Mouse (Mus musculus): ENCODE results near the gene Ost4.

Gene Ost4

GRCm38 (mm10) chr5:30923119-30923518, 15.5 kb upstream of the Ost4 start:
- no peak for DNase-seq (ENCODE audit: low read depth)

- no peak for DNase-seq (ENCODE audit: low read depth)
Measured at GRCm38 (mm10) chr5:30922581-30923041, 15.0 kb upstream of the Ost4 start.

- peak; percentile 97 for DNase-seq (ENCODE audit: low read depth)
Measured at GRCm38 (mm10) chr5:30921256-30922033, 13.9 kb upstream of the Ost4 start, which contains the start of gene Khk. Gene Khk (plus strand): TSS chr5:30921431.

GRCm38 (mm10) chr5:30920621-30921020, 13.0 kb upstream of the Ost4 start:
- no peak for DNase-seq (ENCODE audit: low read depth)

GRCm38 (mm10) chr5:30919831-30920614, 12.4 kb upstream of the Ost4 start:
- no peak for DNase-seq (ENCODE audit: low read depth)

GRCm38 (mm10) chr5:30918691-30919090, 11.1 kb upstream of the Ost4 start:
- DNase-seq (ENCODE audit: low read depth): no peak

- DNase-seq (ENCODE audit: low read depth): no peak
Measured at GRCm38 (mm10) chr5:30917891-30918670, 10.5 kb upstream of the Ost4 start.

- no peak for DNase-seq (ENCODE audit: low read depth)
Measured at GRCm38 (mm10) chr5:30917348-30917747, 9.8 kb upstream of the Ost4 start.

GRCm38 (mm10) chr5:30916841-30917240, 9.3 kb upstream of the Ost4 start:
- DNase-seq (ENCODE audit: low read depth): no peak

- DNase-seq (ENCODE audit: low read depth): peak; percentile 77
Measured at GRCm38 (mm10) chr5:30915974-30916433, 8.4 kb upstream of the Ost4 start.

- DNase-seq (ENCODE audit: low read depth): no peak
Measured at GRCm38 (mm10) chr5:30915456-30915855, 7.9 kb upstream of the Ost4 start.

- DNase-seq (ENCODE audit: low read depth): no peak
Measured at GRCm38 (mm10) chr5:30914849-30915248, 7.3 kb upstream of the Ost4 start.

- DNase-seq (ENCODE audit: low read depth): no peak
Measured at GRCm38 (mm10) chr5:30914101-30914635, 6.6 kb upstream of the Ost4 start.

- no peak for DNase-seq (ENCODE audit: low read depth)
Measured at GRCm38 (mm10) chr5:30913060-30913841, 5.7 kb upstream of the Ost4 start, which contains the start of gene Emilin1. Gene Emilin1 (plus strand): TSS chr5:30913402.

GRCm38 (mm10) chr5:30912156-30912555, 4.6 kb upstream of the Ost4 start:
- no peak for DNase-seq (ENCODE audit: low read depth)

- DNase-seq (ENCODE audit: low read depth): no peak
Measured at GRCm38 (mm10) chr5:30910481-30910880, 2.9 kb upstream of the Ost4 start.

GRCm38 (mm10) chr5:30909863-30910262, 2.3 kb upstream of the Ost4 start:
- no peak for DNase-seq (ENCODE audit: low read depth)

GRCm38 (mm10) chr5:30909300-30909659, 1.7 kb upstream of the Ost4 start:
- no peak for DNase-seq (ENCODE audit: low read depth)

- DNase-seq (ENCODE audit: low read depth): no peak
Measured at GRCm38 (mm10) chr5:30908426-30909299, 1.1 kb upstream of the Ost4 start.

GRCm38 (mm10) chr5:30901860-30902259, 5.7 kb downstream of the Ost4 start:
- no peak for DNase-seq (ENCODE audit: low read depth)

Measured in naive thymus-derived CD4-positive, alpha-beta T cell, adult 2 months (primary cell).